Mouse (Mus musculus) cerebellum, adult 11 months (tissue): ENCODE data around the gene Ret.
A peak's percentile ranks its signal among the peaks of the same experiment; 100 is the strongest.

ENCODE experiments used
- DNase-seq: peaks from one replicate; pipeline ENCODE4 v3.0.0; 2022

The Ret gene

GRCm38 (mm10) chr6:118173251-118173974 is 24.1 kb downstream of the Ret start:
- no peak for DNase-seq

- no peak for DNase-seq
These were observed 26.1 kb downstream of the Ret start for GRCm38 (mm10) chr6:118171386-118171785.

GRCm38 (mm10) chr6:118168106-118168505 is 29.4 kb downstream of the Ret start:
- DNase-seq = no peak

- DNase-seq = no peak
These were observed 30.5 kb downstream of the Ret start for GRCm38 (mm10) chr6:118167013-118167412.

GRCm38 (mm10) chr6:118165516-118165915 is 32.0 kb downstream of the Ret start:
- no peak for DNase-seq

GRCm38 (mm10) chr6:118164691-118165090 is 32.8 kb downstream of the Ret start:
- no peak for DNase-seq

GRCm38 (mm10) chr6:118163086-118163485 is 34.4 kb downstream of the Ret start:
- DNase-seq = no peak

- no peak for DNase-seq
These were observed 34.9 kb downstream of the Ret start for GRCm38 (mm10) chr6:118162457-118163082.

- no peak for DNase-seq
These were observed 44.4 kb downstream of the Ret start for GRCm38 (mm10) chr6:118153091-118153490.

- no peak for DNase-seq
These were observed 46.5 kb downstream of the Ret start for GRCm38 (mm10) chr6:118150988-118151387.

- no peak for DNase-seq
These were observed 47.0 kb downstream of the Ret start for GRCm38 (mm10) chr6:118150538-118150937.

- DNase-seq = no peak
These were observed 47.4 kb downstream of the Ret start for GRCm38 (mm10) chr6:118150128-118150527.

- no peak for DNase-seq
These were observed 56.6 kb downstream of the Ret start for GRCm38 (mm10) chr6:118140961-118141360.

GRCm38 (mm10) chr6:118138731-118139709 is 58.5 kb downstream of the Ret start, which contains the start of gene Csgalnact2:
Csgalnact2 (minus strand) TSS chr6:118139140.
- DNase-seq = peak; percentile 93

GRCm38 (mm10) chr6:118137148-118137547 is 60.4 kb downstream of the Ret start:
- DNase-seq = no peak

GRCm38 (mm10) chr6:118134461-118134860 is 63.1 kb downstream of the Ret start:
- DNase-seq = no peak

GRCm38 (mm10) chr6:118130022-118130421 is 67.5 kb downstream of the Ret start:
- DNase-seq = no peak

GRCm38 (mm10) chr6:118127827-118128487 is 69.6 kb downstream of the Ret start:
- no peak for DNase-seq

GRCm38 (mm10) chr6:118127198-118127597 is 70.3 kb downstream of the Ret start:
- no peak for DNase-seq

- DNase-seq = no peak
These were observed 70.9 kb downstream of the Ret start for GRCm38 (mm10) chr6:118126577-118126976.

GRCm38 (mm10) chr6:118122767-118123166 is 74.8 kb downstream of the Ret start:
- DNase-seq = no peak

GRCm38 (mm10) chr6:118111810-118112209 is 85.7 kb downstream of the Ret start:
- no peak for DNase-seq
